Mouse (Mus musculus) granulocyte monocyte progenitor cell, adult 5-6 weeks (primary cell): Measurements from ENCODE around the gene Cd69. TPM values are rescaled to one million over a fixed set of nuclear protein-coding genes. Genes with fewer than 3 reads are reported as not detected.

Experiments used
- ATAC-seq: replicated peaks from 2 replicates; pipeline ENCODE4 v1.8.0; 2016; ENCODE audit warnings: mild to moderate bottlenecking, moderate TSS enrichment, inconsistent platforms; ENCODE audit not compliant: poor library complexity, severe bottlenecking
- total RNA-seq, 2 experiments: library from RNA; stranded (forward) in 1 of 2; stranded (reverse) in 1 of 2; fragments of 200-712, 200-1000 nt in 1 of 2; fragments of >200 nt in 1 of 2; fragmentation: Nextera tagmentation in 1 of 2; gene quantifications; 2 replicates each; pipeline ENCODE4 v1.2.3; 2014 to 2017

Gene Cd69
- total RNA-seq, 2 experiments from 2014 or later = 69.3 to 163 TPM

DNA sequence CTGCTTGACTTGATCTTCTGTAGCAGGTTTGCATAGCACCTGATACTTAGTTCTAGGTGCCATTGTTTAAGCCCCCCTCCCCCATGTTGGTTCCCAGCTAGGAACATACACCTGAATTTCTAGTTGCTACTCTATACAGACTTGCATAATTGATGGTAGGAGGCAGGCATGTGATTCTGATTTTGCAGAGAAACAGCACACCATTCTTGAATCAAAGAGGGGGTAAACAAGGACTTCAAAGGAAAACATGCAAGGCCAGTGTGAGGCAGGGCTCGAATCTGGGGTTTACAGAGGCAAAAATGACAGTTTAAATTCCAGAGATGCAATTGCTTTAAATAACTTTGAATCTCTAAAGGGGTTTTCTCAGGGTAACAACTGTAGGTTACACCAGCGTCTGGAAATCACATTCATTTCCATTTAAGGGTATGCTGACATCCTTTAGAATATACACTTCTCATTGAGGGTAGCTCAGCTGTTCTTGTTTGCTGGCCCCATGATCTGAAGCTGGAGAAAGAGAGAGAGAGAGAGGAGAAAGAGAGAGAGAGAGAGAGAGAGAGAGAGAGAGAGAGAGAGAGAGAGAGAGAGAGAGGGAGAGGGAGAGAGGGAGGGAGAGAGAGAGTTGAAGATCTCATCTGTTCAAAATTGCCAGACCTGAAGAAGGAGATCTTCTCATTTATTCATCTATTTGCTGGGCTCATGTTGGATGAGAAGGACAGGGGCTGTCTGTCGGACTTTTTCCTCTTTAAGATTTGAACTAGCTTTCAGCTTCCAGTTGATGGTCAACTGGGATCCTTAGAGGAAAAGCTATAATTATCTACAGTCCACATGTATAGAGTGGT, 46.1 kb downstream of the Cd69 start:
- ATAC-seq = no peak

GRCm38 (mm10) chr6:129225078-129225477, 50.2 kb downstream of the Cd69 start:
- ATAC-seq = no peak

- no peak for ATAC-seq
Observed at GRCm38 (mm10) chr6:129224090-129224489, 51.1 kb downstream of the Cd69 start.

- ATAC-seq = no peak
Observed at GRCm38 (mm10) chr6:129223611-129224010, 51.6 kb downstream of the Cd69 start.

DNA sequence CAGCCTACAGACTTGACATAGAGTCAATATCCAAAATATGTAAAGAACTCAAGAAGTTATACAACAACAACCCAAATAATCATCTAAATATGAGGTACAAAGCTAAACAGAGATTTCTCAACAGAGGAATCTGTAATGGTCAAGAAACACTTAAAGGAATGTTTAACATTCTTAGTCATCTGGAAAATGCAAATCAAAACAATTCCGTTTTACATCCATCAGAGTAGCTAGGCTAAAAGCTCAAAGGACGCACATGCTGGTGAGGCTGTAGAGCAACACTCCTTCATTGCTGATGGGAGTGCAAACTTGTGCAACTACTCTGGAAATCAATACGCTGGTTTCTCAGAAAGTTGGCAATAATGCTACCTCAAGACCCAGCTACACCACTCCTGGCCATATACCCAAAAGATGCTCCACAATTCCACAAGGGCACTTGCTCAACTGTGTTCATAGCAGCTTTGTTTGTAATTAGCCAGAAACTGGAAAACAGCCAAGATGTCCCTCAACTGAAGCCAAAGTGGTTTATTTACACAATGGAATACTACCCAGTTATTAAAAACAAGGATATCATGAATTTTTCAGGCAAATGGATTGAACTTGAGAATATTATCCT, 52.9 kb downstream of the Cd69 start:
- ATAC-seq = no peak

DNA sequence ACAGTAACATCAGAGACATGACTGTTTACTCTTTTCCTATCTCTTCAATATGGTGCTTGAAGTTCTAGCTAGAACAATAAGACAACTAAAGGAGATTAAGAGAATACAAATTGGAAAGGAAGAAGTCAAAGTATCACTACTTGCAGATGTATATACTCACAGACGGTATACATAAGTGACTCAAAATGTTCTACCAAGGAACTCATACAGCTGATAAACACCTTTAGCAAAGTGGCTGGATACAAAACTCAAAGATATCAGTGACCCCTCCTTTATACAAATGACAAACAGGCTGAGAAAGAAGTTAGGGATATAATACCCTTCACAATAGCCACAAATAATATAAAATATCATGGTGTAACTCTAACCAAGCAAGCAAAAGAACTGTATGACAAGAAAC, 54.2 kb downstream of the Cd69 start:
- no peak for ATAC-seq

DNA sequence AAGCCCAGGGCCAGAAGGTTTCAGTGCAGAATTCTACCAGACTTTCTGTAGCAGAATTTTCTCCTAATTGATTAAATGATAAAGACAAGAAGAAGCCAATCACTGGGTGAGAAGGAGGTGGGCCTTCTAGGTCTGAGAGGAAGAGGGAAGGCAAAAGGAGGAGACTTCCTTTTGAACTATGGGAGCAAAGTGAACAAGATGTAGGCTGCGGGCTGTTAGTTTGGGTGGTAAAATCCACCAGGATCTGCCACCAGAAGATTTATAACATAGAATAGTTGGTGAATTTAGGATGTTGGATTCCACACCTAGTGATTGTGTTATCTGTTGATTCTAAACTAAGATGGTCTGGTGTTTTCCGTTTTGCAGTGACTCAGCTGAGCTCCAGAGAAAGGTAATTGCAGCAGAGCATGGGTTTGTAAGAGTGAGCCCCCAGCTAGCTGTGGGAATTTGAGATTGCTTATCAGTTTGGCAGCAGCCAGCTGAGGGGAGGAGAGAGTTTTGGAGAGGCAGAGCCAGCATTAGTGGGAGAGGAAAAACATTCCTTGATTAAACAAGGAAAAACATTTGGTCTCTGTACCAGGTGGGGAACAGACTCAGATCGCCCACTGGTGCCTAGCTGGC, 55.2 kb downstream of the Cd69 start:
- no peak for ATAC-seq

- no peak for ATAC-seq
Observed at GRCm38 (mm10) chr6:129218191-129218696, 57.0 kb downstream of the Cd69 start.

Other genes with a start within 250 kb of the Cd69 start
- gene Klrb1f, start 229.5 kb downstream of the Cd69 start, total RNA-seq (2014; fragmentation: Nextera tagmentation) = 35.0 and 39.6 TPM in 2 replicates
- 27.7 and 43.2 TPM in 2 replicates for gene Klrb1f, start 229.5 kb downstream of the Cd69 start, total RNA-seq (2017)
- not detected in 2 replicates for gene Clec2e, start 174.5 kb downstream of the Cd69 start, total RNA-seq (2014; fragmentation: Nextera tagmentation)
- not detected in 2 replicates for gene Clec2e, start 174.5 kb downstream of the Cd69 start, total RNA-seq (2017)
- 29.6 and 31.1 TPM in 2 replicates for gene Clec2d, start 94.8 kb downstream of the Cd69 start, total RNA-seq (2014; fragmentation: Nextera tagmentation)
- gene Clec2d, start 94.8 kb downstream of the Cd69 start, total RNA-seq (2017) = 83.5 and 99.8 TPM in 2 replicates
- gene 4922502D21Rik, start 56.4 kb upstream of the Cd69 start, total RNA-seq (2014; fragmentation: Nextera tagmentation) = not detected in 2 replicates
- gene 4922502D21Rik, start 56.4 kb upstream of the Cd69 start, total RNA-seq (2017) = 1.2 TPM in 1 of 2 replicates, not detected in the other
- 318 and 331 TPM in 2 replicates for gene Clec12a, start 67.3 kb upstream of the Cd69 start, total RNA-seq (2014; fragmentation: Nextera tagmentation)
- gene Clec12a, start 67.3 kb upstream of the Cd69 start, total RNA-seq (2017) = 549 and 684 TPM in 2 replicates
- gene Clec12b, start 110.4 kb upstream of the Cd69 start, total RNA-seq (2014; fragmentation: Nextera tagmentation) = not detected in 2 replicates
- not detected in 2 replicates for gene Clec12b, start 110.4 kb upstream of the Cd69 start, total RNA-seq (2017)
- gene Clec1b, start 121.9 kb upstream of the Cd69 start, total RNA-seq (2014; fragmentation: Nextera tagmentation) = 2.0 TPM in 1 of 2 replicates, not detected in the other
- gene Clec1b, start 121.9 kb upstream of the Cd69 start, total RNA-seq (2017) = 0.21 TPM in 1 of 2 replicates, not detected in the other
- gene Clec9a, start 133.4 kb upstream of the Cd69 start, total RNA-seq (2014; fragmentation: Nextera tagmentation) = not detected in 2 replicates
- gene Clec9a, start 133.4 kb upstream of the Cd69 start, total RNA-seq (2017) = 0.60 TPM in 1 of 2 replicates, not detected in the other
- not detected in 2 replicates for gene Clec1a, start 176.6 kb upstream of the Cd69 start, total RNA-seq (2014; fragmentation: Nextera tagmentation)
- gene Clec1a, start 176.6 kb upstream of the Cd69 start, total RNA-seq (2017) = not detected in 2 replicates
- gene Olr1, start 231.7 kb upstream of the Cd69 start, total RNA-seq (2014; fragmentation: Nextera tagmentation) = 15.1 and 18.4 TPM in 2 replicates
- 16.9 and 23.2 TPM in 2 replicates for gene Olr1, start 231.7 kb upstream of the Cd69 start, total RNA-seq (2017)
- 0.53 TPM in 1 of 2 replicates, not detected in the other for gene Tmem52b, start 237.1 kb upstream of the Cd69 start, total RNA-seq (2014; fragmentation: Nextera tagmentation)
- gene Tmem52b, start 237.1 kb upstream of the Cd69 start, total RNA-seq (2017) = not detected in 2 replicates